Mouse (Mus musculus) heart, embryonic 11.5 days (tissue): Measurements from ENCODE around the gene Mtmr2. TPM values are rescaled to one million over a fixed set of nuclear protein-coding genes. Genes with fewer than 3 reads are reported as not detected.

Source experiments
- ATAC-seq: fragments of 200-750 bp; cut with Nextera tagmentation; replicated peaks from 2 replicates; pipeline ENCODE4 v1.8.0; 2017; ENCODE audit warnings: moderate library complexity; ENCODE audit not compliant: insufficient number of reproducible peaks, low FRiP score, low TSS enrichment
- H3K27ac ChIP-seq: fragments of 300-500 bp; sonication (generic); 2 replicates; pipeline ENCODE4 v1.5.1; 2014; ENCODE audit warnings: mild to moderate bottlenecking, low read depth, low read length
- H3K27me3 ChIP-seq: fragments of 300-500 bp; sonication (generic); 2 replicates; pipeline ENCODE4 v1.6.1; 2014; ENCODE audit warnings: mild to moderate bottlenecking, low read length, mixed read lengths; ENCODE audit not compliant: control insufficient read depth, insufficient read depth
- H3K36me3 ChIP-seq: fragments of 300-500 bp; sonication (generic); 2 replicates; pipeline ENCODE4 v1.6.1; 2014; ENCODE audit warnings: mild to moderate bottlenecking, low read length, moderate library complexity, mixed read lengths; ENCODE audit not compliant: control insufficient read depth, insufficient read depth
- H3K4me1 ChIP-seq: fragments of 300-500 bp; sonication (generic); 2 replicates; pipeline ENCODE4 v1.6.1; 2014; ENCODE audit warnings: low read length; ENCODE audit not compliant: control insufficient read depth, insufficient read depth
- H3K4me2 ChIP-seq: fragments of 300-500 bp; sonication (generic); 2 replicates; pipeline ENCODE4 v1.6.1; 2014; ENCODE audit warnings: mild to moderate bottlenecking, moderate library complexity
- H3K4me3 ChIP-seq: fragments of 300-500 bp; sonication (generic); 2 replicates; pipeline ENCODE4 v1.5.1; 2014; ENCODE audit warnings: low read depth, low read length
- H3K9ac ChIP-seq: fragments of 300-500 bp; sonication (generic); 2 replicates; pipeline ENCODE4 v1.6.1; 2014; ENCODE audit warnings: mild to moderate bottlenecking, low read depth, low read length, moderate library complexity
- H3K9me3 ChIP-seq: fragments of 300-500 bp; sonication (generic); replicated peaks from 2 replicates; pipeline ENCODE4 v1.6.1; 2016; ENCODE audit warnings: low read length; ENCODE audit not compliant: control insufficient read depth
- WGBS: fragments of 180-500 bp; shearing (Covaris S2); extraction: QIAGEN DNeasy Blood & Tissue Kit; methylation state at CpG from one replicate; pipeline ENCODE4 v1.1.7; 2014; ENCODE audit not compliant: insufficient replicate concordance; 5-methylcytosine and 5-hydroxymethylcytosine counted together
- polyA plus RNA-seq: library from polyadenylated mRNA; unstranded; fragments of >200 nt; fragmentation: Nextera tagmentation; extraction: Ambion mirVana; gene quantifications from 2 replicates; pipeline ENCODE4 v1.2.1, GENCODE M21; 2014

Gene Mtmr2
- polyA plus RNA-seq, 1 experiment from 2014 or later, result 56.0 TPM

DNA sequence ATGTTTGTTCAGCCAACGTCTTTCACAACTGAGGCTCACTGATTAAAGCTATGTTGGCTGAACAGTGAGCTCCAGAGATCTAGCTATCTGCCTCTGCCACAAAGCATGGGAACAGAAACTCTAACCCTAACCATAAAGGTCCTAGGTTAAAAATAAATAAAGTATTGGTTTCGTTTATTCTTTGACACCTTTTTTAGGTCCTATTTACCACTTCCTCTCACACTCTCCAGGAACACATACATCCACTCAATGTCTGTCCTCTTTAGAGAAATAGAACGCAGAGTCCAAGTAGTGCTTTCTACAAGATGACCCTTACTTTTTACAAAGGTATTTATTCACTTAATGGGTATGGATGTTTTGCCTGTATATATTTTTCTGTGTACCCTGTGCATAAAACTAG is 72.6 kb downstream of the Mtmr2 start:
- no peak for ATAC-seq
- Histone ChIP-seq H3K36me3 (peaks cover 38% of the 10 kb centered on the region), H3K4me1 (peaks cover 8% of the 10 kb centered on the region), H3K9ac (no peak overlapping the region), H3K27ac (no peak overlapping the region), H3K9me3 (no peaks in the 10 kb centered on the region), H3K4me2 (no peak overlapping the region), H3K27me3 (no peaks in the 10 kb centered on the region), H3K4me3 (no peak overlapping the region)
- 97% methylated on average over 3 of the region's 3 CpGs for WGBS

DNA sequence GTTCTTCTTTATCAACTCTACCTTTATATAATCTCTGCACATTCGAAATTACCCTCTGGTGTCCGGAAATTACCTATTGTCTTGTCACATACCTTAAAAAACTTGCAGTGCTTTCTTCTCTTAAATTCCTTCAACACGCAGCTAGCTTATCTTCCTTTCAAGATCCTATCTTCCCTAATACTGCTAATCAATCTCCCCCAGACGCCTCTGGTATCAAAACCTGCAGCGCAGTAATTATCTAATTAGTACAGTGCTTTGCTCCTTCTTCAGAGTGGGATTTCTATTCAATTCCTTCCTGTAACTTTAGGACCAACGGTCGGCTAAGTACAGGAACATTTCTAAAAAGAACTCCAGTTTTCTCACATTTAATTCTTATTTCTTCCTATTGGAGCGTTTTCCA is 77.7 kb downstream of the Mtmr2 start:
- WGBS, result 5% methylated on average over 8 of the region's 8 CpGs
- Histone ChIP-seq H3K27ac (peak overlapping the region; percentile 99), H3K4me1 (peaks cover 11% of the 10 kb centered on the region), H3K4me3 (peak overlapping the region; percentile 90), H3K9ac (peak overlapping the region; percentile 98), H3K4me2 (peak overlapping the region; percentile 67), H3K36me3 (peaks cover 8% of the 10 kb centered on the region), H3K27me3 (no peaks in the 10 kb centered on the region), H3K9me3 (no peaks in the 10 kb centered on the region)
- ATAC-seq, result no peak

DNA sequence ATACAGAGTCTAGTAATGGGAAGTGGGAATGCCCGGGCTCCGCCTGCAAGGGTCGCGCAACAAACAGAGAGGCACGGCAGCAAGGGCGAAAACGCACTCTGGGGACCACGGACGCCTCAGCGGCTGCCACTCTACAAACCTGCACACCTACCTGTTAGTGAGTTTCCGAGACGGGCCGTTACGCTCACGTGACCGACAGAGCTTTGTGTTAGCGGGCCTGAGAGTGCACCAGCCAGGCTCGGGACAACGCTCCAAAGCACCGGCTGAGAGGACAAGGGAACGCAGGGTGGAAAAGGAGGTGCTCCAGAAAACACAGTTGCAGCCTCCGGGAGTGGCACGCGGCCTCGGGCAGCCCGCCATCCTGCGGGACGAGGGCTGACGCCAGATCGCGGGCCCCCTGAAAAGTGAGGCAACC is 78.2 kb downstream of the Mtmr2 start:
- peaks cover 11% of the 10 kb centered on the region for H3K4me1 ChIP-seq
- H3K36me3 ChIP-seq, result peaks cover 6% of the 10 kb centered on the region; the same call in 1 of the 2 replicates
- H3K9ac ChIP-seq, result peak overlapping the region; percentile 98
- peak overlapping the region; percentile 90 for H3K4me3 ChIP-seq
- H3K27ac ChIP-seq, result peak overlapping the region; percentile 99
- H3K27me3 ChIP-seq, result no peaks in the 10 kb centered on the region
- peak overlapping the region; percentile 67 for H3K4me2 ChIP-seq
- peak; percentile 3; the same call in 1 of the 2 replicates for ATAC-seq
- WGBS, result under 1% methylated on average over 31 of the region's 31 CpGs
- no peaks in the 10 kb centered on the region for H3K9me3 ChIP-seq

DNA sequence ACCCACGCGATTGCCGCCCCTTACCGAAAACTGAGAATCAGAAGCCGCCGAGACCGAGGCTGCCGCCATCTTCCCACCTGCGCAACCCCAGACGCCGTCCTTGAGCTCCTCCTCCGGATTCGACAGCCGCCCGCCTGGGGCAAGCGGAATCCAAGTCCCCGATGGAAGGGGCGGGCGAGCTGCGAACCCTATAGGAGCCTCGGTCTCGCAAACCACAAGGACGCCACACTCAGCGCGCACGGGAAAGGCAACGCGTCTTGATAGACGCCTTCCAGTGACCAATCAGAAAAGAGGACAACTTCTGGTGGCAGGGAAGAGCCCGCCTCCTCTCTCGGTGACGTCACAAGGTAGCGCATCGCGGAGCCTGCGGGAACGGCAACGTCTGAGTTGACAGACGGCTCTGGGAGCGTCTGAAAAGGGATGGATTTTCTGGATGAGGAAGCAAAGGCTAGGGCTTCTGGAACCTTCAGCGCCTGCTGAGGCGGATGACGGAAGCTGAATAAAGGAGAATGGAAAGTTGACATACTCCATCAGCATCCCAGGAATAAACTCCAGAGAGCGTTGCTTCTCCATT is 78.7 kb downstream of the Mtmr2 start, which contains the start of gene Cep57:
Gene Cep57 (minus strand): TSS at position 276 of the 574 bp plus-strand sequence.
- no peaks in the 10 kb centered on the region for H3K9me3 ChIP-seq
- peaks cover 6% of the 10 kb centered on the region; the same call in 1 of the 2 replicates for H3K36me3 ChIP-seq
- H3K4me2 ChIP-seq, result peak within 1 kb of the TSS; percentile 82
- peak within 1 kb of the TSS; percentile 90 for H3K4me3 ChIP-seq
- WGBS, result under 1% methylated on average over 44 of the region's 44 CpGs
- peaks cover 11% of the 10 kb centered on the region for H3K4me1 ChIP-seq
- peak within 1 kb of the TSS; percentile 98 for H3K9ac ChIP-seq
- no peaks in the 10 kb centered on the region for H3K27me3 ChIP-seq
- ATAC-seq, result peak; percentile 90
- H3K27ac ChIP-seq, result peak within 1 kb of the TSS; percentile 99

DNA sequence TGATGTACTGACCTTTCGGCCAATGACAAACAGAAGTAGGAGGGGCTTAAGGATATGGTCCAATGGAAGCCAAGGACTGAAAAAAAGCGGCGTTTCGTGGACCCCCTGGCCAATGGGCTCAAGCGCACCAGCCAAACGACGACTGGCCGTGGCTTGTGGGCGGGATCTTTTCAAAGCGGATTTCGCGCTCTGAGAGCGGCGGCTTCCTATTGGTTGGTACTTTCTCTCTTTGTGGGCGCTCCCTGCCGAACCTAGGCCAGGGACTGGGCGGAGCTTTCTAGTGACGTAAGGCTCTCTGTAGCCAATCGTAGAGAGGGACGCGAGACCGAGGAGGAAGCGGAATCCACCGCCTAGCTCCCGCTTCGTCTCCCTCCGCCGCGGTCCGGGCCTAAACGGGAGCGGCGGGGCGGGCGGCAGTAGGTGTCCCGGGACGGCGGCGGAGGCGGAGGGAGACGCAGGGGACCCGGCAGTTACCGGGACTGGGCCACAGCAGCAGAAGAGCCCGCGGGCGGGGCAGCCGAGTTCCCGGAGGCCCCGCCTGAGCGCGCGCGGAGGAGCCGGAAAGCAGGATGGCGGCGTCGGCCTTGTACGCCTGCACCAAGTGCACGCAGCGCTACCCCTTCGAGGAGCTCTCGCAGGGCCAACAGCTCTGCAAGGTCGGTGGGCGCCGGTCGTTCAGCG is 79.3 kb downstream of the Mtmr2 start, which contains the start of gene Fam76b:
Gene Fam76b (plus strand): TSS at position 311 of the 681 bp plus-strand sequence.
- peak within 1 kb of the TSS; percentile 98 for H3K9ac ChIP-seq
- H3K4me2 ChIP-seq, result peak within 1 kb of the TSS; percentile 82
- peak within 1 kb of the TSS; percentile 90 for H3K4me3 ChIP-seq
- no peaks in the 10 kb centered on the region for H3K27me3 ChIP-seq
- no peaks in the 10 kb centered on the region for H3K9me3 ChIP-seq
- under 1% methylated on average over 67 of the region's 67 CpGs for WGBS
- ATAC-seq, result peak; percentile 94
- peaks cover 9% of the 10 kb centered on the region for H3K36me3 ChIP-seq
- peaks cover 11% of the 10 kb centered on the region for H3K4me1 ChIP-seq
- H3K27ac ChIP-seq, result peak within 1 kb of the TSS; percentile 99

DNA sequence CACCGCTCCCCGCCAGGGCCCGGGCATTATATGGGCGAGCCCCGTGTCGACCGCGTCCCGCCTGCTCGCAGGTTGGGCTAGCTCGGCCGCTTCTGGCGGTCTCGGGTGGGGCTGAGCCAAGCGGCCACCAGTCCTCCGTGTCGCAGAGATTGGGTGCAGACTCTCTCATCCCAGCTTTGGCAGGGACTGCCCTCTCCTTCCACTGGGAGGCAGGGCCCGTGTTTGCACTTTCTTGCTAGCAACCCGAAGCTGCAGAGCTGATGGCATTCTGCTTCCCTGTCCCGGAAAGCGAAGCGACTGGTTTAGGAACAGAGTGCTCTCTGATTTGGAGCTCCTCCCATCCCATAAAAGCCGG is 79.9 kb downstream of the Mtmr2 start:
- Histone ChIP-seq H3K27ac (peak overlapping the region; percentile 93), H3K27me3 (no peaks in the 10 kb centered on the region), H3K9me3 (no peaks in the 10 kb centered on the region), H3K4me2 (peak overlapping the region; percentile 82), H3K4me3 (peak overlapping the region; percentile 90), H3K36me3 (peaks cover 8% of the 10 kb centered on the region; the same call in 1 of the 2 replicates), H3K9ac (peak overlapping the region; percentile 93), H3K4me1 (peaks cover 11% of the 10 kb centered on the region)
- ATAC-seq, result peak; percentile 36
- WGBS, result 0% methylated on average over 23 of the region's 23 CpGs

DNA sequence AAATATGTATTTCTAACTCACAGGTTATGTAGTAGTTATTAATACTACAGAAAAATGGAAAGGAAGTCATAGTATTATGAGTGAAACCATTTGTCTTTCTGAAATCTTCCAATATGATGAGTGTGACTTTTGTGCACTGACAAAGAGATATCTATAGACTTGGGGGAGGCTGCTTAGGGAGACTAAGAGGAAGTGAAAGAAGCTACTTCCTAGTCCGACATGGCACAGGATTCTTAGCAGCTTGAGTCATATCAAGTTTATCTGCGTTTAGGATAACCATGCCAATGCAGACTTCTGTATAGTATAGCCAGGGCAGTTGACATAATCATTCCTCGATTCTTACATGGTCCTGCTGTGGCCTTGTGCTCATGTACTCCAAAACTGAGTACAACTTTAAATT is 87.0 kb downstream of the Mtmr2 start:
- Histone ChIP-seq H3K4me2 (no peak overlapping the region), H3K27me3 (no peaks in the 10 kb centered on the region), H3K27ac (no peak overlapping the region), H3K9me3 (no peaks in the 10 kb centered on the region), H3K4me3 (no peak overlapping the region), H3K9ac (no peak overlapping the region), H3K36me3 (peaks cover 30% of the 10 kb centered on the region), H3K4me1 (no peaks in the 10 kb centered on the region)
- 71% methylated on average over 3 of the region's 3 CpGs for WGBS
- no peak for ATAC-seq

DNA sequence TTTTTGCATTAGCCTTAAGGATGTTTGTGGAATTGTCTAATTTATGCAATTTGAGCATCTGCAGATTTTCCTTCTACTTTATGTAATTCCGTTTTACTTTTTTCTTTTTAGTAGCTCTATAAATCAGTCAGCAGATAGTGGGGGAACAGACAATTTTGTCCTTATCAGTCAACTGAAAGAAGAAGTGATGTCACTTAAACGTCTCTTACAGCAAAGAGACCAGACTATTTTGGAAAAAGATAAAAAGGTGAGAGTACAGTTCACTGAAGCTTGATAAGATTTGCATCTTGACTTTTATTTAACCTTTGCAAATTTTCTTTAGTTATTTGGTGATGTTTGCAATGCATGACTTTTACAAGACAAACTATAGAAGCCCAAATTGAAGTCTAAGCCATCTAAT is 88.5 kb downstream of the Mtmr2 start:
- Histone ChIP-seq H3K9ac (no peak overlapping the region), H3K36me3 (peaks cover 37% of the 10 kb centered on the region), H3K4me2 (no peak overlapping the region), H3K9me3 (no peaks in the 10 kb centered on the region), H3K4me1 (no peaks in the 10 kb centered on the region), H3K27me3 (no peaks in the 10 kb centered on the region), H3K27ac (no peak overlapping the region), H3K4me3 (no peak overlapping the region)
- 54% methylated on average over 2 of the region's 2 CpGs for WGBS
- no peak for ATAC-seq
